8 mouse cellular contexts compared by ENCODE assay signal in the genomic region with DNA sequence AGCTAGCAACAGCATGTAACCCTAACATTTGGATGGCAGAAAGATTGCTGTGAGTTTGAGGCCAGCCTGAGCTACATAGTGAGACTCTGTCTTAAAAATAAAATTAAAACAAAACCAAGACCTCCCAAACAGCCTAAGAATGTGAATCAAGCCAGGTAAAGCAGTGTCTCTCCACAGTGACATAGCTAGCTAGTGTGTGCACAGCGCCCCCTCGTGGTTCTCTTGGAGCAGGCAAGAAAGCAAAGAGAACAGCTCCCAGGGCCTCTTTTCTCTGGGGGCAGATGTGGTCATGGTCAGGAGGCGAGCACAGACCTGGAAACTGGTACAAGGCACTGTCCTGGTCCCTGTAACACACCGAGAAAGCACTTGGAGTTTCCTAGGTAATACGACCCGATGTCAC. TPM values are rescaled to one million over a fixed set of nuclear protein-coding genes. Genes with fewer than 3 reads are reported as not detected.
A peak's percentile ranks its signal among the peaks of the same experiment; 100 is the strongest.
DNase-seq lines count a peak whose midpoint lies in the region; ATAC-seq and TF ChIP-seq lines count a peak whose summit lies in the region.

No protein-coding gene starts in this region.

- H3K27me3 ChIP-seq in heart, embryonic 10.5 days (ENCODE audit: insufficient read depth, poor library complexity, severe bottlenecking): peaks cover 37% of the 10 kb centered on the region
- H3K27me3 ChIP-seq in midbrain, embryonic 10.5 days (ENCODE audit: low read depth, poor library complexity, severe bottlenecking): no peaks in the 10 kb centered on the region
- no peaks in the 10 kb centered on the region for H3K27me3 ChIP-seq in stomach, postnatal 0 days (ENCODE audit: control insufficient read depth, insufficient read depth, low read length)

- peak; percentile 89 for DNase-seq in heart, embryonic 10.5 days (ENCODE audit: low spot score)
- no peak for DNase-seq in heart, postnatal 25 days (ENCODE audit: low spot score)
- peak; percentile 10 for DNase-seq in T-cell, adult 2 months (ENCODE audit: low spot score)
- peak; percentile 85 to 93 for DNase-seq in cerebellum, postnatal 14 days
- peak; percentile 59 to 71 for DNase-seq in gastrocnemius, postnatal 4 days (ENCODE audit: low spot score in 2 of 2)
- peak; percentile 52 to 84 for DNase-seq in layer of hippocampus, postnatal 25 days (ENCODE audit: extremely low spot score in 1 of 2, low spot score in 1 of 2)
- DNase-seq in midbrain, embryonic 10.5 days (ENCODE audit: low spot score): peak; percentile 77
- peak; percentile 83 for DNase-seq in stomach, postnatal 0 days (ENCODE audit: low spot score)

- H3K4me2 ChIP-seq in stomach, postnatal 0 days (replicated peaks; ENCODE audit: low read depth): no peak overlapping the region

- 0 out of 2 replicates have a peak, but pooled peaks cover 2% of the 10 kb centered on the region for H3K4me1 ChIP-seq in heart, embryonic 10.5 days
- H3K4me1 ChIP-seq in midbrain, embryonic 10.5 days: peaks cover 10% of the 10 kb centered on the region; the same call in 1 of the 2 replicates
- no peaks in the 10 kb centered on the region for H3K4me1 ChIP-seq in stomach, postnatal 0 days (replicated peaks; ENCODE audit: control insufficient read depth, insufficient read depth)

- H3K9ac ChIP-seq in stomach, postnatal 0 days (ENCODE audit: low read length): no peak overlapping the region

- WGBS in heart, embryonic 10.5 days: 20% methylated on average over 6 of the region's 6 CpGs
- whole genome bisulfite sequencing in midbrain, embryonic 10.5 days: 23% methylated on average over 6 of the region's 6 CpGs
- 17% methylated on average over 6 of the region's 6 CpGs for WGBS in stomach, postnatal 0 days

- no peak overlapping the region for H3K27ac ChIP-seq in heart, embryonic 10.5 days
- no peak overlapping the region for H3K27ac ChIP-seq in midbrain, embryonic 10.5 days (replicated peaks)
- H3K27ac ChIP-seq in stomach, postnatal 0 days (replicated peaks): no peak overlapping the region

- peak; percentile 96 for TF ChIP-seq CTCF in stomach, postnatal 0 days (IDR thresholded peaks at IDR 0.05; ENCODE audit: low read depth)

- no peaks in the 10 kb centered on the region for H3K9me3 ChIP-seq in heart, embryonic 10.5 days
- H3K9me3 ChIP-seq in midbrain, embryonic 10.5 days (replicated peaks): no peaks in the 10 kb centered on the region
- H3K9me3 ChIP-seq in stomach, postnatal 0 days (ENCODE audit: control insufficient read depth, low read length): no peaks in the 10 kb centered on the region

- H3K4me3 ChIP-seq in heart, embryonic 10.5 days: no peak overlapping the region
- H3K4me3 ChIP-seq in midbrain, embryonic 10.5 days: no peak overlapping the region
- H3K4me3 ChIP-seq in stomach, postnatal 0 days (ENCODE audit: low read depth, low read length): no peak overlapping the region

- intact Hi-C loops in heart, postnatal 25 days (cut with DNase I): loop anchor here (1.0 to 5.0 kb wide), 4 partner anchors 46 to 263 kb away; no protein-coding TSS in a partner anchor

- no peak for TF ChIP-seq EP300 in stomach, postnatal 0 days (optimal IDR thresholded peaks at IDR 0.05)

- ATAC-seq in stomach, postnatal 0 days (ENCODE audit: low FRiP score, low TSS enrichment): no peak

- no peaks in the 10 kb centered on the region for H3K36me3 ChIP-seq in heart, embryonic 10.5 days
- H3K36me3 ChIP-seq in midbrain, embryonic 10.5 days: no peaks in the 10 kb centered on the region
- H3K36me3 ChIP-seq in stomach, postnatal 0 days (ENCODE audit: control insufficient read depth, insufficient read depth, low read length): no peaks in the 10 kb centered on the region

RNA-seq across cellular contexts. Expression of a gene that starts 35.0 kb away (rescaled TPM):
- 21.7 and 27.0 TPM in 2 replicates for polyA plus RNA-seq in heart, embryonic 10.5 days (2016; fragmentation: Nextera tagmentation; extraction: Ambion mirVana)
- total RNA-seq in heart, postnatal 25 days (2021): 10 to 100 TPM; 22.8 to 23.9 TPM
- total RNA-seq in gastrocnemius, postnatal 4 days (2021): 10 to 100 TPM; 44.5 to 48.0 TPM
- total RNA-seq in layer of hippocampus, postnatal 25 days (2021): 10 to 100 TPM; 24.4 to 39.0 TPM
- polyA plus RNA-seq in midbrain, embryonic 10.5 days (2016; fragmentation: Nextera tagmentation; extraction: Ambion mirVana): 21.6 and 34.3 TPM in 2 replicates
- 9.3 and 9.4 TPM in 2 replicates for polyA plus RNA-seq in stomach, postnatal 0 days (2015; fragmentation: Nextera tagmentation; extraction: Ambion mirVana)
